Mouse (Mus musculus): ENCODE results near the gene Nfib. TPM values are rescaled to one million over a fixed set of nuclear protein-coding genes. Genes with fewer than 3 reads are reported as not detected.

Nfib gene
- polyA plus RNA-seq, 1 experiment from 2014 or later, result 113 TPM

- Histone ChIP-seq H3K4me2 (no peak overlapping the region), H3K4me1 (peaks cover 42% of the 10 kb centered on the region), H3K27me3 (no peaks in the 10 kb centered on the region), H3K4me3 (no peak overlapping the region), H3K27ac (peak overlapping the region; percentile 52), H3K9me3 (no peaks in the 10 kb centered on the region), H3K9ac (no peak overlapping the region), H3K36me3 (peaks cover 4% of the 10 kb centered on the region; the same call in 1 of the 2 replicates)
- WGBS, result 57% methylated on average over 11 of the region's 11 CpGs
- ATAC-seq (ENCODE audit: borderline replicate concordance, extremely low read depth, low FRiP score, low TSS enrichment), result no peak
These were observed 321.4 kb downstream of the Nfib start for GRCm38 (mm10) chr4:82383991-82384731.

- peaks cover 42% of the 10 kb centered on the region for H3K4me1 ChIP-seq
- WGBS, result 65% methylated on average over 8 of the region's 8 CpGs
- peak overlapping the region; percentile 25; the same call in 1 of the 2 replicates for H3K27ac ChIP-seq
- H3K27me3 ChIP-seq, result no peaks in the 10 kb centered on the region
- H3K9me3 ChIP-seq, result no peaks in the 10 kb centered on the region
- H3K4me2 ChIP-seq, result no peak overlapping the region
- no peak for ATAC-seq (ENCODE audit: borderline replicate concordance, extremely low read depth, low FRiP score, low TSS enrichment)
- peaks cover 4% of the 10 kb centered on the region; the same call in 1 of the 2 replicates for H3K36me3 ChIP-seq
- no peak overlapping the region for H3K4me3 ChIP-seq
- H3K9ac ChIP-seq, result no peak overlapping the region
These were observed 322.2 kb downstream of the Nfib start for GRCm38 (mm10) chr4:82383346-82383745.

DNA sequence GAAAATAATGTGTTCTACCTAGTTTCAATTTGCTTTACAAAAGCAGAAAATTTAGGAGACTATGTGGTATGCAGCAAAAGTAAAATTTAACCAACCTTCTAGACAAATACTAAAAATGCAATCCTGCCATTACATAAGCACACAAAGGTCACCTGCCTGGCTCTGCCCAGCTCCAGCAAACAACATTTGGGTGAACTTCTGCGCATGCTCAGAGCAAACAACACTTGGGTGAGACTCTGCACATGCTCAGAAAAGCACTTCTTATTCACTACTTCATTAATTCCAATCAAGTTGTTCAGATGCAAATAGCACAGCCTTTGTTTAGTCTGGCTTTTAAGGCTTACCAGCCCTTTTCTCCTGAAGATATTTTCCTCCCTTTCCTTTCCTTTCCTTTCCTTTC, 323.8 kb downstream of the Nfib start:
- no peak for ATAC-seq (ENCODE audit: borderline replicate concordance, extremely low read depth, low FRiP score, low TSS enrichment)
- 70% methylated on average over 1 of the region's 1 CpGs for WGBS
- no peaks in the 10 kb centered on the region for H3K27me3 ChIP-seq
- no peak overlapping the region for H3K4me3 ChIP-seq
- H3K4me2 ChIP-seq, result no peak overlapping the region
- peaks cover 4% of the 10 kb centered on the region; the same call in 1 of the 2 replicates for H3K36me3 ChIP-seq
- no peak overlapping the region for H3K27ac ChIP-seq
- no peaks in the 10 kb centered on the region for H3K9me3 ChIP-seq
- H3K9ac ChIP-seq, result no peak overlapping the region
- H3K4me1 ChIP-seq, result peaks cover 33% of the 10 kb centered on the region

GRCm38 (mm10) chr4:82380578-82380977, 325.0 kb downstream of the Nfib start:
- H3K9ac ChIP-seq, result no peak overlapping the region
- no peak overlapping the region for H3K4me3 ChIP-seq
- ATAC-seq (ENCODE audit: borderline replicate concordance, extremely low read depth, low FRiP score, low TSS enrichment), result no peak
- H3K4me1 ChIP-seq, result peaks cover 22% of the 10 kb centered on the region
- no peak overlapping the region for H3K27ac ChIP-seq
- H3K9me3 ChIP-seq, result no peaks in the 10 kb centered on the region
- H3K36me3 ChIP-seq, result peaks cover 4% of the 10 kb centered on the region; the same call in 1 of the 2 replicates
- H3K4me2 ChIP-seq, result no peak overlapping the region
- H3K27me3 ChIP-seq, result no peaks in the 10 kb centered on the region

DNA sequence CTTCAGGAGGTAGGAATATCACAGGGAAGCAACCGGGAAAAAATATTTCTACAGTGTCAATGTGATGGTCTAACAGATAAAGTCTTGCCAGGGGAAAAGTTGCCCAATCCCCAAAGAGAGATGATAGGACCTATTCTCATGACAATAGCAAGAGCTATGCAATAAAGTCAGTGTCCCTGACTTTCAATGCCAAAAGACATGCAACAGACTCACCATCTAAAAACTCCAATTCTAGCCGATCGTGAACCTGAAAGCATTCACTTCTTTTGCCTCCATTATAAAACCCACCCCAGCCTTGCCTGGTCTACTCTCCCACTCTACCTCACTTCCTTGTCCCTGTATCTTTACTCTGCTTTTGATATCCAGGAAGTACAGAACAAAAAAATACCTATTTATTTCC, 327.5 kb downstream of the Nfib start:
- Histone ChIP-seq H3K9ac (no peak overlapping the region), H3K4me1 (peaks cover 5% of the 10 kb centered on the region; the same call in 1 of the 2 replicates), H3K27me3 (no peaks in the 10 kb centered on the region), H3K4me3 (no peak overlapping the region), H3K27ac (no peak overlapping the region), H3K36me3 (peaks cover 4% of the 10 kb centered on the region; the same call in 1 of the 2 replicates), H3K4me2 (no peak overlapping the region), H3K9me3 (no peaks in the 10 kb centered on the region)
- 91% methylated on average over 3 of the region's 3 CpGs for WGBS
- no peak for ATAC-seq (ENCODE audit: borderline replicate concordance, extremely low read depth, low FRiP score, low TSS enrichment)

GRCm38 (mm10) chr4:82377621-82378020, 327.9 kb downstream of the Nfib start:
- Histone ChIP-seq H3K36me3 (peaks cover 4% of the 10 kb centered on the region; the same call in 1 of the 2 replicates), H3K9ac (no peak overlapping the region), H3K4me2 (no peak overlapping the region), H3K4me3 (no peak overlapping the region), H3K4me1 (peaks cover 5% of the 10 kb centered on the region; the same call in 1 of the 2 replicates), H3K9me3 (no peaks in the 10 kb centered on the region), H3K27me3 (no peaks in the 10 kb centered on the region), H3K27ac (no peak overlapping the region)
- 85% methylated on average over 3 of the region's 3 CpGs for WGBS
- ATAC-seq (ENCODE audit: borderline replicate concordance, extremely low read depth, low FRiP score, low TSS enrichment), result no peak

GRCm38 (mm10) chr4:82374560-82374959, 331.0 kb downstream of the Nfib start:
- Histone ChIP-seq H3K4me3 (no peak overlapping the region), H3K36me3 (no peaks in the 10 kb centered on the region), H3K27ac (no peak overlapping the region), H3K9me3 (no peaks in the 10 kb centered on the region), H3K4me1 (0 out of 2 replicates have a peak, but pooled peaks cover 2% of the 10 kb centered on the region), H3K4me2 (no peak overlapping the region), H3K9ac (no peak overlapping the region), H3K27me3 (no peaks in the 10 kb centered on the region)
- 69% methylated on average over 5 of the region's 5 CpGs for WGBS
- ATAC-seq (ENCODE audit: borderline replicate concordance, extremely low read depth, low FRiP score, low TSS enrichment), result no peak

- Histone ChIP-seq H3K4me1 (peaks cover 15% of the 10 kb centered on the region; the same call in 1 of the 2 replicates), H3K36me3 (no peaks in the 10 kb centered on the region), H3K4me2 (no peak overlapping the region), H3K4me3 (no peak overlapping the region), H3K27ac (no peak overlapping the region), H3K27me3 (no peaks in the 10 kb centered on the region), H3K9ac (no peak overlapping the region), H3K9me3 (no peaks in the 10 kb centered on the region)
- peak; percentile 49; the same call in 1 of the 2 replicates for ATAC-seq (ENCODE audit: borderline replicate concordance, extremely low read depth, low FRiP score, low TSS enrichment)
- 81% methylated on average over 4 of the region's 4 CpGs for WGBS
These were observed 333.3 kb downstream of the Nfib start for GRCm38 (mm10) chr4:82372217-82372616.

GRCm38 (mm10) chr4:82371471-82371870, 334.1 kb downstream of the Nfib start:
- no peak for ATAC-seq (ENCODE audit: borderline replicate concordance, extremely low read depth, low FRiP score, low TSS enrichment)
- Histone ChIP-seq H3K27me3 (no peaks in the 10 kb centered on the region), H3K4me3 (no peak overlapping the region), H3K9ac (no peak overlapping the region), H3K9me3 (no peaks in the 10 kb centered on the region), H3K4me1 (peaks cover 15% of the 10 kb centered on the region; the same call in 1 of the 2 replicates), H3K36me3 (no peaks in the 10 kb centered on the region), H3K4me2 (no peak overlapping the region), H3K27ac (no peak overlapping the region)
- 91% methylated on average over 4 of the region's 4 CpGs for WGBS

GRCm38 (mm10) chr4:82369011-82369776, 336.4 kb downstream of the Nfib start:
- no peak overlapping the region for H3K4me3 ChIP-seq
- peaks cover 25% of the 10 kb centered on the region for H3K4me1 ChIP-seq
- 78% methylated on average over 6 of the region's 6 CpGs for WGBS
- no peaks in the 10 kb centered on the region for H3K9me3 ChIP-seq
- no peak overlapping the region; the same call in 1 of the 2 replicates for H3K27ac ChIP-seq
- no peak overlapping the region for H3K4me2 ChIP-seq
- H3K27me3 ChIP-seq, result no peaks in the 10 kb centered on the region
- no peak for ATAC-seq (ENCODE audit: borderline replicate concordance, extremely low read depth, low FRiP score, low TSS enrichment)
- no peak overlapping the region for H3K9ac ChIP-seq
- H3K36me3 ChIP-seq, result no peaks in the 10 kb centered on the region

GRCm38 (mm10) chr4:82368091-82368775, 337.3 kb downstream of the Nfib start:
- Histone ChIP-seq H3K9ac (no peak overlapping the region), H3K9me3 (no peaks in the 10 kb centered on the region), H3K36me3 (no peaks in the 10 kb centered on the region), H3K27ac (no peak overlapping the region; the same call in 1 of the 2 replicates), H3K4me2 (no peak overlapping the region), H3K4me1 (peaks cover 34% of the 10 kb centered on the region), H3K27me3 (no peaks in the 10 kb centered on the region), H3K4me3 (no peak overlapping the region)
- no peak for ATAC-seq (ENCODE audit: borderline replicate concordance, extremely low read depth, low FRiP score, low TSS enrichment)
- 78% methylated on average over 9 of the region's 9 CpGs for WGBS

All from lung, embryonic 15.5 days (tissue).